Mouse (Mus musculus): ENCODE data around the gene Masp1. TPM values are rescaled to one million over a fixed set of nuclear protein-coding genes. Genes with fewer than 3 reads are reported as not detected.

Masp1 gene
- total and polyA plus RNA-seq, 3 experiments = 0.11 to 0.34 TPM; not detected in 1

DNA sequence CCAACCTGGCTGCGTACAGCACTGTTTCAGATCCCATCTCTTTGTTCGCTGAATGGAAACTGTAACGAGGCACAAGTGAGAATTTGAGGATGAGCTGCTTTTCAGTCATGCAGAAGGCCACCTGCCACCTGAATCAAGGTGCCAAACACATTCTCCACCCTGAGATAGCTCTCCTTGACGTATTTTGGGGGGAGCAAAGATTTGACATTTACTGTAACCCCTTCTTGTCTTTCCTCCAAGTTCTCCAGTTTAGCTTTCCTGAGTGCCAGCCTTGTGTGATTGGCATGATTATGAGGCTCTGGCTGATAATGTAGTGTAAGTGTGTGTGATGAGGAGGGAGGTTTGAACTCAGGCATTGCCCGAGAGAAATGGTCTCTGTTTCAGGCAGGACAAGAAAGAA lies 1.5 kb upstream of the Masp1 start:
- no peak overlapping the region for H3K4me3 ChIP-seq (replicated peaks in 1 of 3; ENCODE audit: low read depth in 2 of 3, low read length in 2 of 3, poor library complexity in 1 of 3)
- H3K9ac ChIP-seq (ENCODE audit: insufficient read depth, low read depth) = no peak overlapping the region
- H3K36me3 ChIP-seq (replicated peaks in 1 of 2; ENCODE audit: control insufficient read depth in 1 of 2, insufficient read depth in 1 of 2, low read length in 1 of 2) = no peaks in the 10 kb centered on the region
- peaks cover 6% of the 10 kb centered on the region for H3K9me3 ChIP-seq (replicated peaks; ENCODE audit: low read length)
- H3K27me3 ChIP-seq (replicated peaks) = peaks cover 1% of the 10 kb centered on the region
- in situ Hi-C loops (cut with MboI; ENCODE audit: low pct_ligation_motif_present, low pct_unique_long_range_greater_than_20kb, low sequenced_read_pairs) = no loop called here
- TF ChIP-seq MXI1 (IDR thresholded peaks at IDR 0.05; ENCODE audit: low read depth, low read length) = no peak
- no peaks in the 10 kb centered on the region for H3K4me1 ChIP-seq (ENCODE audit: control insufficient read depth in 1 of 2, insufficient read depth in 2 of 2)
- DNase-seq (ENCODE audit: extremely low read depth) = no peak
- no peaks in the 10 kb centered on the region for H3K79me2 ChIP-seq (replicated peaks; ENCODE audit: control insufficient read depth, extremely low read depth, insufficient read depth, poor library complexity, severe bottlenecking)
- no peak overlapping the region for H3K4me2 ChIP-seq (ENCODE audit: insufficient read depth, low read depth, poor library complexity, severe bottlenecking)
- H3K27ac ChIP-seq (ENCODE audit: insufficient read depth, low read depth) = no peak overlapping the region
- dilution Hi-C loops (cut with MboI; ENCODE audit: extremely low pct_ligation_motif_present, extremely low pct_unique_long_range_greater_than_20kb, low sequenced_read_pairs) = no loop called here

DNA sequence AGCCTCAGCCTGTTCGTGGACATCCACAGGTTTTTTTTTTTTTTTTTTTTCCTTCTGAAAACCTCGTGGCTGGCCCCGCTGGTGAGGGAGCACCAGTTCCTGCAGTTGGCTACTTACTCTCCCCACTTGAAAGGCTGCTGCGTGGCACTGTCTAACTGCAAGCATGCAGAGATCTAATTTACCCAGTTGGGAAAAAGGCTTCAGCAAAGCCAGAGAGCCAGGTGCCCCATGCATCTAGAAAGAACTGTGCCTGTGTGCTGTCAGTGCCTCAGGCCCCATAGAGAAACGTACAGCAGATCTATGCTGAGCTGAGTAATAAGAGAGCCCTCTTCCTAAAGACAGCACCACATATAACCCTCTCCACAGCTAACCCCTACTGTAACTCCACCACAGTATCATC lies 477 bp upstream of the Masp1 start:
- dilution Hi-C loops (cut with MboI; ENCODE audit: extremely low pct_ligation_motif_present, extremely low pct_unique_long_range_greater_than_20kb, low sequenced_read_pairs) = no loop called here
- H3K4me3 ChIP-seq (replicated peaks in 1 of 3; ENCODE audit: low read depth in 2 of 3, low read length in 2 of 3, poor library complexity in 1 of 3) = no peak overlapping the region

DNA sequence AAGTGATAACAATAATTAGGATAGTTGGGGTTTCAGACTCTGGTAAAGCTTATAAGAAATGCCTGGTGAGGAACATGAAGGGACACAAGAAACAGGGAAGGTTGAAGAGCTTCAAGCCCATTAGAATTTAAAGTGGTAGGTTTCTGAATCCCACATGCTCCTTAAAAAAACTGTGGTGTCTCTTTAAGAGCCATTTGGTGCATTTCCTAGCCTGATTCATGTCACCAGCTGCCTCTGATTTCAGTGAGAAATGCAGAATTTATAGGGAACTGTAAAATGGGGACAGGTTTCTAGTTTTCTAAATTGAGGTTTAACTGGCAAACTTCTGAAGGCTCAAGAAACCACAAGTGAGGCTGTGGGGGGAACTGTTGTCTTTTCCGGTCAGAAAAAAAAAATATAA lies 844 bp downstream of the Masp1 start:
- H3K4me1 ChIP-seq (ENCODE audit: control insufficient read depth in 1 of 2, insufficient read depth in 2 of 2) = peaks cover 0 to 12% of the 10 kb centered on the region in 2 experiments; a peak in 2 of 4 replicates
- no peak overlapping the region for H3K4me3 ChIP-seq (replicated peaks in 1 of 3; ENCODE audit: low read depth in 2 of 3, low read length in 2 of 3, poor library complexity in 1 of 3)
- in situ Hi-C loops (cut with MboI; ENCODE audit: low pct_ligation_motif_present, low pct_unique_long_range_greater_than_20kb, low sequenced_read_pairs) = no loop called here
- no peak overlapping the region for H3K9ac ChIP-seq (ENCODE audit: insufficient read depth, low read depth)
- H3K9me3 ChIP-seq (replicated peaks; ENCODE audit: low read length) = no peaks in the 10 kb centered on the region
- H3K27me3 ChIP-seq (replicated peaks) = peaks cover 1% of the 10 kb centered on the region
- TF ChIP-seq MXI1 (IDR thresholded peaks at IDR 0.05; ENCODE audit: low read depth, low read length) (no peak), TCF12 (IDR thresholded peaks at IDR 0.05; ENCODE audit: low read depth, low read length) (no peak), EP300 (IDR thresholded peaks at IDR 0.05; ENCODE audit: low read length) (no peak), SIN3A (IDR thresholded peaks at IDR 0.05; ENCODE audit: low read length) (no peak), BHLHE40 (IDR thresholded peaks at IDR 0.05; ENCODE audit: low read depth, low read length) (no peak), RAD21 (IDR thresholded peaks at IDR 0.05; ENCODE audit: low read depth, low read length) (no peak), NRF1 (IDR thresholded peaks at IDR 0.05; ENCODE audit: low read depth, low read length) (no peak), ETS1 (conservative IDR thresholded peaks at IDR 0.05; ENCODE audit: low read depth, low read length) (no peak), JUN (IDR thresholded peaks at IDR 0.05; ENCODE audit: insufficient read depth, low read depth, low read length) (no peak), ELF1 (IDR thresholded peaks at IDR 0.05; ENCODE audit: low read depth, low read length) (no peak), PAX5 (IDR thresholded peaks at IDR 0.05; ENCODE audit: low read length) (no peak), USF2 (conservative IDR thresholded peaks at IDR 0.05; ENCODE audit: low read depth, low read length) (no peak), POLR2A (IDR thresholded peaks at IDR 0.05; ENCODE audit: low read depth, low read length) (no peak)
- dilution Hi-C loops (cut with MboI; ENCODE audit: extremely low pct_ligation_motif_present, extremely low pct_unique_long_range_greater_than_20kb, low sequenced_read_pairs) = no loop called here
- no peaks in the 10 kb centered on the region for H3K79me2 ChIP-seq (replicated peaks; ENCODE audit: control insufficient read depth, extremely low read depth, insufficient read depth, poor library complexity, severe bottlenecking)
- H3K4me2 ChIP-seq (ENCODE audit: insufficient read depth, low read depth, poor library complexity, severe bottlenecking) = no peak overlapping the region
- DNase-seq (ENCODE audit: extremely low read depth) = no peak
- H3K36me3 ChIP-seq (replicated peaks in 1 of 2; ENCODE audit: control insufficient read depth in 1 of 2, insufficient read depth in 1 of 2, low read length in 1 of 2) = no peaks in the 10 kb centered on the region
- no peak overlapping the region for H3K27ac ChIP-seq (ENCODE audit: insufficient read depth, low read depth)

More for the DNA sequence above, 477 bp upstream of the Masp1 start:
- Histone ChIP-seq H3K79me2 (replicated peaks; ENCODE audit: control insufficient read depth, extremely low read depth, insufficient read depth, poor library complexity, severe bottlenecking) (no peaks in the 10 kb centered on the region), H3K9me3 (replicated peaks; ENCODE audit: low read length) (peaks cover 6% of the 10 kb centered on the region), H3K4me2 (ENCODE audit: insufficient read depth, low read depth, poor library complexity, severe bottlenecking) (no peak overlapping the region), H3K27ac (ENCODE audit: insufficient read depth, low read depth) (no peak overlapping the region), H3K4me1 (ENCODE audit: control insufficient read depth in 1 of 2, insufficient read depth in 2 of 2) (no peaks in the 10 kb centered on the region), H3K27me3 (replicated peaks) (peaks cover 1% of the 10 kb centered on the region), H3K9ac (ENCODE audit: insufficient read depth, low read depth) (no peak overlapping the region), H3K36me3 (replicated peaks in 1 of 2; ENCODE audit: control insufficient read depth in 1 of 2, insufficient read depth in 1 of 2, low read length in 1 of 2) (no peaks in the 10 kb centered on the region)
- in situ Hi-C loops (cut with MboI; ENCODE audit: low pct_ligation_motif_present, low pct_unique_long_range_greater_than_20kb, low sequenced_read_pairs) = no loop called here
- no peak for DNase-seq (ENCODE audit: extremely low read depth)
- TF ChIP-seq JUN (IDR thresholded peaks at IDR 0.05; ENCODE audit: insufficient read depth, low read depth, low read length) = no peak
- TF ChIP-seq MAX (IDR thresholded peaks at IDR 0.05; ENCODE audit: low read length) = no peak
- TF ChIP-seq CHD1 (IDR thresholded peaks at IDR 0.05; ENCODE audit: low read depth, low read length) = no peak
- no peak for TF ChIP-seq E2F4 (IDR thresholded peaks at IDR 0.05; ENCODE audit: insufficient replicate concordance, low read depth, low read length)
- TF ChIP-seq TCF12 (IDR thresholded peaks at IDR 0.05; ENCODE audit: low read depth, low read length) = no peak
- TF ChIP-seq USF1 (IDR thresholded peaks at IDR 0.05; ENCODE audit: low read depth, low read length) = no peak
- no peak for TF ChIP-seq TBP (conservative IDR thresholded peaks at IDR 0.05; ENCODE audit: low read depth, low read length)
- no peak for TF ChIP-seq MXI1 (IDR thresholded peaks at IDR 0.05; ENCODE audit: low read depth, low read length)
- TF ChIP-seq ZNF384 (IDR thresholded peaks at IDR 0.05; ENCODE audit: low read depth, low read length) = no peak
- TF ChIP-seq IRF4 (IDR thresholded peaks at IDR 0.05; ENCODE audit: low read depth, low read length) = no peak
- no peak for TF ChIP-seq MAFK (IDR thresholded peaks at IDR 0.05; ENCODE audit: insufficient replicate concordance, low read length)
- no peak for TF ChIP-seq KAT2A (IDR thresholded peaks at IDR 0.05; ENCODE audit: insufficient replicate concordance, low read length)
- TF ChIP-seq POLR2AphosphoS2 (IDR thresholded peaks at IDR 0.05; ENCODE audit: low read depth, low read length) = no peak
- TF ChIP-seq NELFE (IDR thresholded peaks at IDR 0.05; ENCODE audit: low read depth, low read length) = no peak
- no peak for TF ChIP-seq BHLHE40 (IDR thresholded peaks at IDR 0.05; ENCODE audit: low read depth, low read length)
- no peak for TF ChIP-seq JUND (conservative IDR thresholded peaks at IDR 0.05; ENCODE audit: low read depth, low read length)
- TF ChIP-seq RAD21 (IDR thresholded peaks at IDR 0.05; ENCODE audit: low read depth, low read length) = no peak
- TF ChIP-seq EP300 (IDR thresholded peaks at IDR 0.05; ENCODE audit: low read length) = no peak
- no peak for TF ChIP-seq ZKSCAN1 (IDR thresholded peaks at IDR 0.05; ENCODE audit: borderline replicate concordance, low read depth, low read length)
- no peak for TF ChIP-seq GABPA (IDR thresholded peaks at IDR 0.05; ENCODE audit: insufficient replicate concordance, low read depth, low read length)
